Comparison of ENCODE assay signal across 16 mouse cellular contexts in the genomic region with DNA sequence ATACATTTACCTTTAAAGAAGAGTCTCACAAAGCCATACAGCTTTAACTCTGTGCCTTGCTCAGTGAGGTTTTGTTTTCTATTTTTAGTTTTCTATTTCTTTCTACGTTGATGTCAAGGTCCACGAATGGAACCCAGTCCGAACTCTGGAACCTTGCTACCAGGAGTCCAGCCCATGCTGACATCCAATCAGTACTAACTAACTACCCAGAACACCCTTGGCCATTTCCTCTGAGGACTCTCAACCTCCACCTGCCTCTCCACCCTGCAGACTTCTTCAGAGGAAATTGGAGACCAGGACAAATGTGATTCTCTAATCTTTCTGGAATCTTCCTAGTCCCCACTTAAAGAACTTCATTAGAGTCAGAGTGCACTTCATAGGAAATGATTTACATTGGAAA.
DNase-seq lines count a peak whose midpoint lies in the region; ATAC-seq and TF ChIP-seq lines count a peak whose summit lies in the region.
"Had no signal": no experiment of that assay in that cellular context is flagged by ENCODE, and none has a peak within 500 bp of the region (broad histone marks: within the 10 kb centered on the region; RNA-seq: fewer than 3 reads in every experiment).

No protein-coding gene starts in this region.

- no peak overlapping the region for H3K9ac ChIP-seq in forebrain, embryonic 11.5 days (ENCODE audit: low read length)
- no peak overlapping the region for H3K9ac ChIP-seq in forebrain, embryonic 15.5 days (replicated peaks)
- H3K9ac ChIP-seq in intestine, embryonic 16.5 days (ENCODE audit: low read depth, low read length) = no peak overlapping the region
- no peak overlapping the region for H3K9ac ChIP-seq in intestine, embryonic 15.5 days
- no peak overlapping the region for H3K9ac ChIP-seq in lung, embryonic 16.5 days (ENCODE audit: low read length)
- H3K9ac ChIP-seq: heart, embryonic 12.5 days; limb, embryonic 13.5 days; lung, embryonic 14.5 days had no signal

- TF ChIP-seq CTCF in cerebellum, adult 2 months (IDR thresholded peaks at IDR 0.05; ENCODE audit: borderline replicate concordance, insufficient read depth, low read depth, low read length) = no peak

- H3K4me1 ChIP-seq in forebrain, embryonic 11.5 days (replicated peaks; ENCODE audit: control insufficient read depth, insufficient read depth, low read length) = no peaks in the 10 kb centered on the region; the same call in 1 of the 2 replicates
- peaks cover 13% of the 10 kb centered on the region; the same call in 1 of the 2 replicates for H3K4me1 ChIP-seq in forebrain, embryonic 15.5 days
- peaks cover 18% of the 10 kb centered on the region for H3K4me1 ChIP-seq in intestine, embryonic 16.5 days (ENCODE audit: control insufficient read depth, insufficient read depth, low read length)
- H3K4me1 ChIP-seq in intestine, embryonic 15.5 days (replicated peaks) = peaks cover 19% of the 10 kb centered on the region
- H3K4me1 ChIP-seq in lung, embryonic 16.5 days (replicated peaks; ENCODE audit: control insufficient read depth, insufficient read depth, low read length) = peaks cover 15% of the 10 kb centered on the region
- H3K4me1 ChIP-seq in cerebellum, adult 2 months (ENCODE audit: control insufficient read depth, insufficient read depth, low read length) = no peaks in the 10 kb centered on the region

- H3K27ac ChIP-seq in forebrain, embryonic 11.5 days (ENCODE audit: low read depth, low read length) = no peak overlapping the region
- no peak overlapping the region for H3K27ac ChIP-seq in forebrain, embryonic 15.5 days (replicated peaks)
- no peak overlapping the region for H3K27ac ChIP-seq in intestine, embryonic 16.5 days (ENCODE audit: low read length)
- H3K27ac ChIP-seq in intestine, embryonic 15.5 days = no peak overlapping the region
- 0 out of 2 replicates have a peak overlapping the region, but pooled peaks have one; percentile 18 for H3K27ac ChIP-seq in lung, embryonic 16.5 days (ENCODE audit: low read length)
- no peak overlapping the region for H3K27ac ChIP-seq in cerebellum, adult 2 months (ENCODE audit: insufficient read depth, low read length)
- H3K27ac ChIP-seq: limb, embryonic 13.5 days had no signal

- DNase-seq in forebrain, embryonic 11.5 days (ENCODE audit: low spot score) = peak; percentile 25
- DNase-seq in lung, postnatal 10 days = no peak
- DNase-seq in kidney, postnatal 36 days = peak; percentile 62 to 81
- DNase-seq in cerebellum, adult 2 months = no peak
- DNase-seq: cerebellum, postnatal 36 days; lung, embryonic 14.5 days; retina, postnatal 1 day had no signal

- no peaks in the 10 kb centered on the region for H3K27me3 ChIP-seq in forebrain, embryonic 11.5 days (ENCODE audit: control insufficient read depth, insufficient read depth, low read length)
- no peaks in the 10 kb centered on the region for H3K27me3 ChIP-seq in forebrain, embryonic 15.5 days
- H3K27me3 ChIP-seq in intestine, embryonic 16.5 days (replicated peaks; ENCODE audit: control insufficient read depth, insufficient read depth, low read length) = no peaks in the 10 kb centered on the region
- H3K27me3 ChIP-seq in intestine, embryonic 15.5 days (replicated peaks) = no peaks in the 10 kb centered on the region
- no peaks in the 10 kb centered on the region for H3K27me3 ChIP-seq in lung, embryonic 16.5 days (ENCODE audit: control insufficient read depth, insufficient read depth, low read depth, low read length)
- H3K27me3 ChIP-seq in cerebellum, adult 2 months (ENCODE audit: control insufficient read depth, insufficient read depth, low read length) = no peaks in the 10 kb centered on the region
- H3K27me3 ChIP-seq: heart, embryonic 12.5 days; limb, embryonic 13.5 days had no signal

- H3K4me2 ChIP-seq in forebrain, embryonic 11.5 days (ENCODE audit: low read depth, low read length, severe bottlenecking) = no peak overlapping the region
- H3K4me2 ChIP-seq in forebrain, embryonic 15.5 days (replicated peaks) = no peak overlapping the region
- H3K4me2 ChIP-seq in intestine, embryonic 16.5 days (ENCODE audit: low read depth, low read length) = no peak overlapping the region
- H3K4me2 ChIP-seq in intestine, embryonic 15.5 days (replicated peaks) = no peak overlapping the region
- no peak overlapping the region for H3K4me2 ChIP-seq in lung, embryonic 16.5 days (ENCODE audit: low read depth, low read length)
- H3K4me2 ChIP-seq: heart, embryonic 12.5 days; limb, embryonic 13.5 days; lung, embryonic 14.5 days had no signal

- TF ChIP-seq POLR2A in cerebellum, adult 2 months (IDR thresholded peaks at IDR 0.05; ENCODE audit: borderline replicate concordance, insufficient read depth, low read length) = no peak

- H3K9me3 ChIP-seq in forebrain, embryonic 11.5 days (ENCODE audit: control insufficient read depth, low read length) = no peaks in the 10 kb centered on the region
- H3K9me3 ChIP-seq in forebrain, embryonic 15.5 days = no peaks in the 10 kb centered on the region
- H3K9me3 ChIP-seq in intestine, embryonic 16.5 days (ENCODE audit: control insufficient read depth, low read length) = no peaks in the 10 kb centered on the region
- no peaks in the 10 kb centered on the region for H3K9me3 ChIP-seq in intestine, embryonic 15.5 days
- H3K9me3 ChIP-seq in lung, embryonic 16.5 days (ENCODE audit: control insufficient read depth, low read length) = no peaks in the 10 kb centered on the region
- H3K9me3 ChIP-seq: G1E; heart, embryonic 12.5 days; limb, embryonic 13.5 days had no signal

- H3K36me3 ChIP-seq in forebrain, embryonic 11.5 days (ENCODE audit: control insufficient read depth, insufficient read depth, low read length) = no peaks in the 10 kb centered on the region
- no peaks in the 10 kb centered on the region for H3K36me3 ChIP-seq in forebrain, embryonic 15.5 days
- H3K36me3 ChIP-seq in intestine, embryonic 16.5 days (ENCODE audit: control insufficient read depth, insufficient read depth, low read length) = no peaks in the 10 kb centered on the region
- no peaks in the 10 kb centered on the region for H3K36me3 ChIP-seq in intestine, embryonic 15.5 days
- H3K36me3 ChIP-seq in lung, embryonic 16.5 days (ENCODE audit: control insufficient read depth, insufficient read depth, low read length) = no peaks in the 10 kb centered on the region
- H3K36me3 ChIP-seq: G1E; heart, embryonic 12.5 days; limb, embryonic 13.5 days had no signal

- ATAC-seq in forebrain, embryonic 11.5 days (replicated peaks; ENCODE audit: low FRiP score) = no peak
- no peak for ATAC-seq in forebrain, embryonic 15.5 days (replicated peaks)
- 0 out of 2 replicates have a peak, but pooled peaks have one; percentile 43 for ATAC-seq in intestine, embryonic 16.5 days
- no peak for ATAC-seq in intestine, embryonic 15.5 days
- no peak for ATAC-seq in lung, embryonic 16.5 days (ENCODE audit: low read depth)
- ATAC-seq: forebrain, embryonic 14.5 days; midbrain, embryonic 16.5 days had no signal

- H3K4me3 ChIP-seq in forebrain, embryonic 11.5 days (ENCODE audit: low read depth, low read length) = no peak overlapping the region
- H3K4me3 ChIP-seq in forebrain, embryonic 15.5 days = no peak overlapping the region
- H3K4me3 ChIP-seq in intestine, embryonic 16.5 days (ENCODE audit: low read length) = no peak overlapping the region
- no peak overlapping the region for H3K4me3 ChIP-seq in intestine, embryonic 15.5 days (replicated peaks)
- no peak overlapping the region for H3K4me3 ChIP-seq in lung, embryonic 16.5 days (ENCODE audit: low read length)
- H3K4me3 ChIP-seq in cerebellum, adult 2 months (replicated peaks; ENCODE audit: insufficient read depth, low read depth, low read length) = no peak overlapping the region
- H3K4me3 ChIP-seq: heart, embryonic 12.5 days; limb, embryonic 13.5 days had no signal

- WGBS in forebrain, embryonic 11.5 days = 88% methylated on average over 3 of the region's 3 CpGs
- 89% methylated on average over 3 of the region's 3 CpGs for WGBS in forebrain, embryonic 15.5 days
- 71% methylated on average over 3 of the region's 3 CpGs for WGBS in intestine, embryonic 16.5 days
- 79% methylated on average over 3 of the region's 3 CpGs for WGBS in intestine, embryonic 15.5 days
- WGBS in lung, embryonic 16.5 days = 64% methylated on average over 3 of the region's 3 CpGs
- 92% methylated on average over 3 of the region's 3 CpGs for WGBS in cerebellum, adult 2 months

Comparison
In these comparisons a context has a peak if more than half of its experiments do, and no peak if none do; other contexts are left out.
1. DNase-seq: peak in forebrain, embryonic 11.5 days (single experiment) and kidney, postnatal 36 days (2 of 2); none in lung, postnatal 10 days (single experiment) and cerebellum, adult 2 months (0 of 2).